Mouse (Mus musculus) left cerebral cortex, adult 11 months (tissue): ENCODE data around the gene Olfr1412.

Source experiments
- DNase-seq: peaks from one replicate; pipeline ENCODE4 v3.0.0; 2022; ENCODE audit warnings: low spot score

Olfr1412 gene

GRCm38 (mm10) chr1:92585479-92585878 lies at the start of gene Olfr1412:
Gene Olfr1412, plus strand, starts transcription at chr1:92585779.
- DNase-seq, result no peak

- DNase-seq, result no peak
Observed at GRCm38 (mm10) chr1:92536972-92537371, 48.6 kb upstream of the Olfr1412 start.

- no peak for DNase-seq
Observed at GRCm38 (mm10) chr1:92539071-92539470, 46.5 kb upstream of the Olfr1412 start.

- no peak for DNase-seq
Observed at GRCm38 (mm10) chr1:92545929-92546328, 39.6 kb upstream of the Olfr1412 start.

DNA sequence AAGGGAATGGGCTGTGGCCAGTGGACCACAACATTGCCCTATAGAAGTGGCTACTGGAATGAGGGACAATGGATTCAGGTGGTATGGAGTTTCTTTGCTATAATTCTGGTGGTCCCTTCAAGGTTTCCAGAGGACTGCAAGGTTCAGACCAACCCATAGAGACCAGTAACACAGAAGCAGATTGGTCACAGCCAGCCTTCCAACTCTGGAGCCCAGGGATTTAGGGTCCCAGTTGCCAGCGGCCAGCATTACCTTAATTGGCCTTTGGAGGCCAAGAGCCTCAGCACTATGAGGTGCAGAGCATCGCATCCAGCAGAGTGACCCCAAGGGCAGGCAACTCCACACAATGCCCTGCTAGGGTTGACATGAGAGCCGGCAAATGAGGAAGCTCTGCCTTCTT lies 14.6 kb upstream of the Olfr1412 start, which contains the start of gene Olfr1413:
Gene Olfr1413, plus strand, starts transcription at position 301 of the 400 bp plus-strand sequence.
- no peak for DNase-seq

DNA sequence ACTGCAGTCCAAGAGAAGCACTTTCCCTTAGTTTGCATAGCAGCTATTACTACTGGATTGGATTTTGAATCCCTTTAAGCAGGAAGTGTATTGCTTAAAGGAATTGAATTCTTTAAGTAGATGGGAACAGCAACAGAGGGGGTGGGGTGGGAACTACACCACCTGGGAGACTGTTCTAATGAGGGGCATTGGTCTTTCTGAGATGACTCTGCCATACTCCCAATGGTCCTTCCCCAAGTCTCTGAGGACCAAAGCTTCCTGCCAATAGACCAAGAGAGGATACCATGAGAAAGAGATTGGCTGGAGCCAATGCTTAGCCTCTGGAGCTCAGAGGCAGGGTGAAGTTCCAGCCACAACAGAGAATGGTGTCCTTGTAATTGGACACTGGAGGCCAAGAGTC lies 8.5 kb downstream of the Olfr1412 start, which contains the start of gene Olfr1411:
Gene Olfr1411, plus strand, starts transcription at position 301 of the 400 bp plus-strand sequence.
- DNase-seq, result no peak

GRCm38 (mm10) chr1:92596019-92596418 lies 10.4 kb downstream of the Olfr1412 start:
- DNase-seq, result no peak

DNA sequence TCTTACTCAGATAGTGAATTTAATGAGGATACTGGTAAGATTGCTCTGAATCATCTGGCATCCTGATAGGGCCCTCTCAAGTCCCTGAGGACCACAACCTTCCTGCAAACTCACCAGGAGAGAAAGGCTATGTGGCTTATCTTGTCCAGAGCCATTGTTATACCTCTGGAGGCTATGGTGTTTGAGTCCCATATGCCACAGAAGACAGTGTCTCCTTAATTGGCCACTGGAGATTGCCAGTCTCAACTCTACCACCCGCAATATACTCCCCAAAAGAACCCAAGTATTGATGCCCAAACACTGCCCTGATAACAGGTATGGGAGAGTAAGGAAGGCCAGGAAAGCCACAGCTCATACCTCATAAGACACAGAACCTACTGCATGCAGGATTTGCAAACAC lies 19.9 kb downstream of the Olfr1412 start, which contains the start of gene Olfr1410:
Gene Olfr1410, plus strand, starts transcription at position 301 of the 400 bp plus-strand sequence.
- no peak for DNase-seq

- no peak for DNase-seq
Observed at GRCm38 (mm10) chr1:92607711-92608110, 22.1 kb downstream of the Olfr1412 start.

DNA sequence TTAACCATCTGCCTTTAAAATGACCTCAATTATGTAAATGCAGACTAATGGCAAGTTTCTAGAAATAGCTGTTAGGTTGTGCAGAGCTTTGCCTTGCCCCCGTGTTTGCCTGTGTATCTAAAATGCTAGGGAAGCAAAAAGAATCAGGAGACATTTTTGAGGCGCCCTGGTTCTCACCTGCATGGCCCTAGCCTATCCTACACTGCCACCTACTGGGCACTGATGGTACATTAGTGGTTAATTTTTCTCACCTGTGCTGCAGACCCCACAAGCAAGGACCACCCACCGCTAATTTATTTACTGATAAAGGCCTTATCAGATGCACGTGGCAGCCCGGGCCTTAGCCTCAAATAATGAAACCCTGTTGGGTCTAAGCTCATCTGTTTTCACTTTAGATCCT lies 25.4 kb downstream of the Olfr1412 start:
- DNase-seq, result peak; percentile 16

GRCm38 (mm10) chr1:92613175-92613574 lies 27.6 kb downstream of the Olfr1412 start:
- DNase-seq, result no peak

GRCm38 (mm10) chr1:92614516-92614915 lies 28.9 kb downstream of the Olfr1412 start:
- DNase-seq, result no peak

GRCm38 (mm10) chr1:92616046-92616445 lies 30.5 kb downstream of the Olfr1412 start:
- DNase-seq, result no peak

DNA sequence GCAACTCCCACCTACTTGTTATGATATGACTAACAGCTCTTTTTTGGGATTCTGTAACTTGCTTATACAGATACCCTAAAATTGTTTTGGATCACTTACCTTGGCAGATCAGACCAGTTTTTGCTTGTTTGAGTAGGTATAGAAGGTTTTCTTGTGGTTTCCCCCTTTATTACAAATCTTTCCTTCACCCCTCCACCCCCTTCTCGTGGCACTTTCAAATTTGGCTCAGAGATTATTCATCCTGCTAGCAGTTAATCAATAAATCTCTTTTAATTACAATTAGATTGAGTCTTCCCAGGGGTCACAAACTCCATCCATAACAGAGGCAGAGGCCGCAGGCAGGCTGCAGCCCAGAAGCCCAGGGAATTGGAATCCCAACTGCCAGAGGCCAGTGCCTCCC lies 31.9 kb downstream of the Olfr1412 start, which contains the start of gene Olfr12:
Gene Olfr12, plus strand, starts transcription at position 301 of the 400 bp plus-strand sequence.
- no peak for DNase-seq

DNA sequence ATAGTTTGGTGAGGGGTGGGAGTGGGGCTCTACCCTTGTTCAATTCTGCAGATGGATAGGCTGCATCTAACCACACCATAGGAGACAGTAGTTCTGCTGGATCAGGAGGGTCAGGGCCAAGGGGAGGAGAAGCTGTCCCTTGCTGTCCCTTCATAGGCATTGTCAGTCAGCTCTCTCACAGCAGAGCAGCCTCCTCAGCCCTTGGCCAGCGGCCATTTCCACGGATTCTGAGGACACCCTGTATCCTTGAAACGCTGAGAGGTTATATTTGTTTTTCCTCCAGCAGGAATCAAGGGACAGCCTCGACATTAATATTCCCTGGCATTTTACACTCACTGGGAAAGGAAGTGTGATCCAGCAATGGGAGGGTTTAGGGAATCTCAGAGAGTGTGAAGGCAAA lies 32.8 kb downstream of the Olfr1412 start:
- DNase-seq, result no peak

- no peak for DNase-seq
Observed at GRCm38 (mm10) chr1:92628227-92628626, 42.6 kb downstream of the Olfr1412 start.

- DNase-seq, result no peak
Observed at GRCm38 (mm10) chr1:92632196-92632595, 46.6 kb downstream of the Olfr1412 start.

DNA sequence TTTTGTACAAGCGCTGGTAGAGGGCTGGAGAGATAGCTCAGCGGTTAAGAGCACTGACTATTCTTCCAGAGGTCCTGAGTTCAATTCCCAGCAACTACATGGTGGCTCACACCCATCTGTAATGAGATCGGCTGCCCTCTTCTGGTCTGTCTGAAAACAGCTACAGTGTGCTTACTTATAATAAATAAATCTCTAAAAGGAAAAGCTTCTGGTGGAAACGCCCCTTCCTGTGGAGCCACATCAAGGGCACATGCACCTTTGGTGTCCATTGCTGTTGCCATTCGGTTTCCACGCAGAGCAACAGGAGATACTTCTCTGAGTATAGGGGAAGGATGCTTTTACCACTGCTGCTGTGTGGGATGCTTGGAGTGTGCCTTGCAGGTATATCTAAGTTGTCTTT lies 47.4 kb downstream of the Olfr1412 start:
- no peak for DNase-seq

DNA sequence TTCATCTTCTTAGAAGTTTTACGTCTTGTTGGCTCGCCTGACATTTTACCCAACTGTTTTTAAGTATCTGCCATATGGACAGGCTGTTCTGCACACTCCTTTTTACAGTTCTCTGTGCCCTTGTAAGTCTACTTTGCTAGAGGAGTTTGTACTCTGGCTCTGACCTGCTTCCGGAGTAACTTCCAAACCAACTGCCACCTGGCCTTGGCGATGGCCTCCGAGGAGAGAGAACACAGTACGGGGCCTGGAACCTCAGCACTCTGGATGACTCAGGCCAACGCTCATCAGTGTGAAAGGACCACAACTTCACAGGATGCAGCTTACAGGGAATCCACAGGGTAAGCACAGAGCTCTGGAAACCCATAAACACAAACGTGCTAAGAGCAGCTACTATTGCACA lies 48.1 kb downstream of the Olfr1412 start:
- DNase-seq, result no peak

GRCm38 (mm10) chr1:92634569-92634968 lies 49.0 kb downstream of the Olfr1412 start:
- DNase-seq, result no peak

DNA sequence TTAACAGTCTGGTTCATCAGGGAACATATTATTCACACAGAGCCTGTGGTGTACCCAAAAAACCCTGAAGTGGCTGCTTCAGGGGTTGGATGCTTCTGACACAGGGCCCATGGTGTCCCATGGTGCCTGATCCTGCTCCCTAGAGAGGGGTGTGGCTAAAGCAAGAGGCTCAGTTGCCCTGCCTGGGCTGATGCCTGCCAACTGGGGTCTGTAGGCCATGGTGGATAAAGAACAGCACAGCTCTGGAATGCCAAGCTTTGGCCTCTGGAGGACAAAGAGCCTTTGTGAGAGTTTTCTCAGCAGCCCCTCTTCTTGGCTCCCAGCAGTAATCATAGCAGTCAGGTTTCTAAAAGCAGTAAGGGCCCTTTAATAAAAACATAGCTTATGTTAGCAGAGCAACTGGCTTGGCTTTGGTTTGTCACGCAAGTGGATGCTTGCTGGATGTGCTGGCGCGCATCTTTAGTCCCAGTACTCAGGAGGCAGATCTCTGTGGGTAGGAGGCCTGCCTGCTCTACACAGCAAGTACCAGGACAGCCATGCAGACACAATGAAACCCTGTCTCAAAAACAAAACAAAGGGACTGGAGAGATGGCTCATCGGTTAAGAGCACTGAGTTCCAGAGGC lies 49.5 kb downstream of the Olfr1412 start:
- no peak for DNase-seq

GRCm38 (mm10) chr1:92636015-92636414 lies 50.4 kb downstream of the Olfr1412 start:
- no peak for DNase-seq

GRCm38 (mm10) chr1:92636676-92637075 lies 51.1 kb downstream of the Olfr1412 start:
- no peak for DNase-seq
